Mouse (Mus musculus) erythroblast, embryonic 14.5 days (primary cell): ENCODE data around the gene Exoc3l. TPM values are rescaled to one million over a fixed set of nuclear protein-coding genes. Genes with fewer than 3 reads are reported as not detected.

Experiments used
- H3K27me3 ChIP-seq: 2 replicates; pipeline ENCODE4 v1.6.1; 2012; ENCODE audit warnings: inconsistent platforms; ENCODE audit not compliant: control insufficient read depth
- H3K36me3 ChIP-seq: 2 replicates; pipeline ENCODE4 v1.6.1; 2012; ENCODE audit warnings: mild to moderate bottlenecking, inconsistent platforms; ENCODE audit not compliant: control insufficient read depth
- H3K4me1 ChIP-seq: 2 replicates; pipeline ENCODE4 v1.6.1; 2012; ENCODE audit warnings: inconsistent platforms; ENCODE audit not compliant: control insufficient read depth
- H3K4me3 ChIP-seq: replicated peaks from 2 replicates; pipeline ENCODE3; 2012; ENCODE audit warnings: moderate library complexity, mild to moderate bottlenecking, inconsistent platforms
- H3K9me3 ChIP-seq: 2 replicates; pipeline ENCODE4 v1.6.1; 2012; ENCODE audit warnings: low read length, inconsistent platforms, mixed read lengths; ENCODE audit not compliant: control insufficient read depth
- GATA1 ChIP-seq: IDR thresholded peaks from 2 replicates; pipeline ENCODE4 v1.6.1; 2012; ENCODE audit warnings: low read length, inconsistent platforms, mixed read lengths
- TAL1 ChIP-seq: IDR thresholded peaks from 3 replicates; pipeline ENCODE4 v1.6.1; 2012; ENCODE audit warnings: low read length, inconsistent platforms, mixed read lengths
- polyA plus RNA-seq: library from polyadenylated mRNA; stranded (reverse); fragments of >175 nt; gene quantifications from 2 replicates; pipeline ENCODE4 v1.2.3, GENCODE M21; 2012

The Exoc3l gene
- polyA plus RNA-seq, 1 experiment: 1.6 TPM

- Histone ChIP-seq H3K4me1 (peaks cover 43% of the 10 kb centered on the region), H3K4me3 (peak overlapping the region; percentile 23)
Observed at GRCm38 (mm10) chr8:105268342-105269074, 27.4 kb downstream of the Exoc3l start.

GRCm38 (mm10) chr8:105266775-105267174 lies 29.1 kb downstream of the Exoc3l start:
- Histone ChIP-seq H3K36me3 (no peaks in the 10 kb centered on the region), H3K4me3 (no peak overlapping the region), H3K27me3 (peaks cover 91% of the 10 kb centered on the region), H3K4me1 (peaks cover 53% of the 10 kb centered on the region), H3K9me3 (peaks cover 34% of the 10 kb centered on the region)
- TF ChIP-seq GATA1: no peak
- no peak for TF ChIP-seq TAL1

More at GRCm38 (mm10) chr8:105268342-105269074, 27.4 kb downstream of the Exoc3l start:
- TF ChIP-seq TAL1 (no peak), GATA1 (no peak)
- Histone ChIP-seq H3K36me3 (no peaks in the 10 kb centered on the region), H3K9me3 (peaks cover 34% of the 10 kb centered on the region), H3K27me3 (peaks cover 97% of the 10 kb centered on the region)

- Histone ChIP-seq H3K4me3 (peak overlapping the region; percentile 77), H3K27me3 (peaks cover 91% of the 10 kb centered on the region), H3K9me3 (peaks cover 33% of the 10 kb centered on the region), H3K36me3 (peaks cover 2% of the 10 kb centered on the region; the same call in 1 of the 2 replicates), H3K4me1 (peaks cover 60% of the 10 kb centered on the region)
- TF ChIP-seq GATA1: no peak
- no peak for TF ChIP-seq TAL1
Observed at GRCm38 (mm10) chr8:105265128-105265527, 30.8 kb downstream of the Exoc3l start.

GRCm38 (mm10) chr8:105264024-105264982 lies 31.6 kb downstream of the Exoc3l start, which contains the start of the genes Tradd and Fbxl8:
Gene Tradd, minus strand, starts transcription at chr8:105264609.
Gene Fbxl8, plus strand, starts transcription at chr8:105264648.
- no peak for TF ChIP-seq GATA1
- no peak for TF ChIP-seq TAL1
- H3K36me3 ChIP-seq: peaks cover 2% of the 10 kb centered on the region; the same call in 1 of the 2 replicates
- peaks cover 91% of the 10 kb centered on the region for H3K27me3 ChIP-seq
- H3K4me3 ChIP-seq: peak within 1 kb of the TSS; percentile 77
- H3K4me1 ChIP-seq: peaks cover 60% of the 10 kb centered on the region
- peaks cover 24% of the 10 kb centered on the region for H3K9me3 ChIP-seq

GRCm38 (mm10) chr8:105263244-105263912 lies 32.5 kb downstream of the Exoc3l start:
- TF ChIP-seq GATA1 (no peak), TAL1 (no peak)
- H3K27me3 ChIP-seq: peaks cover 91% of the 10 kb centered on the region
- H3K4me1 ChIP-seq: peaks cover 58% of the 10 kb centered on the region
- peak overlapping the region; percentile 77 for H3K4me3 ChIP-seq
- H3K9me3 ChIP-seq: peaks cover 15% of the 10 kb centered on the region
- H3K36me3 ChIP-seq: peaks cover 7% of the 10 kb centered on the region

GRCm38 (mm10) chr8:105261326-105261980 lies 34.4 kb downstream of the Exoc3l start:
- no peak for TF ChIP-seq GATA1
- no peak for TF ChIP-seq TAL1

GRCm38 (mm10) chr8:105260371-105261099 lies 35.4 kb downstream of the Exoc3l start:
- peaks cover 66% of the 10 kb centered on the region for H3K4me1 ChIP-seq

More at GRCm38 (mm10) chr8:105261326-105261980, 34.4 kb downstream of the Exoc3l start:
- peaks cover 6% of the 10 kb centered on the region for H3K9me3 ChIP-seq
- peaks cover 79% of the 10 kb centered on the region for H3K27me3 ChIP-seq
- H3K4me1 ChIP-seq: peaks cover 56% of the 10 kb centered on the region
- no peak overlapping the region for H3K4me3 ChIP-seq
- peaks cover 9% of the 10 kb centered on the region for H3K36me3 ChIP-seq

More at GRCm38 (mm10) chr8:105260371-105261099, 35.4 kb downstream of the Exoc3l start:
- Histone ChIP-seq H3K4me3 (no peak overlapping the region), H3K9me3 (peaks cover 4% of the 10 kb centered on the region), H3K27me3 (peaks cover 71% of the 10 kb centered on the region), H3K36me3 (peaks cover 12% of the 10 kb centered on the region)
- no peak for TF ChIP-seq TAL1
- no peak for TF ChIP-seq GATA1
